Mouse (Mus musculus): ENCODE measurements around the gene Col1a1. TPM values are rescaled to one million over a fixed set of nuclear protein-coding genes. Genes with fewer than 3 reads are reported as not detected.

Col1a1 gene
- total and polyA plus RNA-seq, 3 experiments = 0.11 to 0.13 TPM; not detected in 1

- Histone ChIP-seq H3K36me3 (replicated peaks in 1 of 2; ENCODE audit: control insufficient read depth in 1 of 2, insufficient read depth in 1 of 2, low read length in 1 of 2) (no peaks in the 10 kb centered on the region), H3K4me2 (ENCODE audit: insufficient read depth, low read depth, poor library complexity, severe bottlenecking) (peak overlapping the region; percentile 95), H3K4me3 (replicated peaks in 1 of 3; ENCODE audit: low read depth in 2 of 3, low read length in 2 of 3, poor library complexity in 1 of 3) (peak overlapping the region; percentile 8 to 33 (median 18)), H3K79me2 (replicated peaks; ENCODE audit: control insufficient read depth, extremely low read depth, insufficient read depth, poor library complexity, severe bottlenecking) (no peaks in the 10 kb centered on the region), H3K9me3 (replicated peaks; ENCODE audit: low read length) (no peaks in the 10 kb centered on the region), H3K27ac (ENCODE audit: insufficient read depth, low read depth) (no peak overlapping the region), H3K9ac (ENCODE audit: insufficient read depth, low read depth) (peak overlapping the region; percentile 58), H3K27me3 (replicated peaks) (peaks cover 71% of the 10 kb centered on the region), H3K4me1 (ENCODE audit: control insufficient read depth in 1 of 2, insufficient read depth in 2 of 2) (peaks cover 0 to 13% of the 10 kb centered on the region in 2 experiments; a peak in 3 of 4 replicates)
- peak; percentile 97 for DNase-seq (ENCODE audit: extremely low read depth)
- no peak for TF ChIP-seq KAT2A (IDR thresholded peaks at IDR 0.05; ENCODE audit: insufficient replicate concordance, low read length)
- TF ChIP-seq RAD21 (IDR thresholded peaks at IDR 0.05; ENCODE audit: low read depth, low read length) = peak; percentile 71
- no peak for TF ChIP-seq CHD1 (IDR thresholded peaks at IDR 0.05; ENCODE audit: low read depth, low read length)
- TF ChIP-seq MXI1 (IDR thresholded peaks at IDR 0.05; ENCODE audit: low read depth, low read length) = no peak; the same call in none of the 2 replicates
- TF ChIP-seq SMC3 (IDR thresholded peaks at IDR 0.05; ENCODE audit: low read depth, low read length) = peak; percentile 99
- TF ChIP-seq HCFC1 (IDR thresholded peaks at IDR 0.05; ENCODE audit: low read depth, low read length) = peak; percentile 76
- peak; percentile 77 for TF ChIP-seq POLR2A (IDR thresholded peaks at IDR 0.05; ENCODE audit: low read depth, low read length)
- no peak for TF ChIP-seq USF2 (conservative IDR thresholded peaks at IDR 0.05; ENCODE audit: low read depth, low read length)
- TF ChIP-seq CHD2 (IDR thresholded peaks at IDR 0.05; ENCODE audit: low read length) = peak; percentile 90
- TF ChIP-seq IRF4 (IDR thresholded peaks at IDR 0.05; ENCODE audit: low read depth, low read length) = peak; percentile 84
- peak; percentile 80; the same call in 1 of the 2 replicates for TF ChIP-seq MYC (IDR thresholded peaks at IDR 0.05; ENCODE audit: low read depth, low read length)
- no peak for TF ChIP-seq PAX5 (IDR thresholded peaks at IDR 0.05; ENCODE audit: low read length)
- TF ChIP-seq E2F4 (IDR thresholded peaks at IDR 0.05; ENCODE audit: insufficient replicate concordance, low read depth, low read length) = no peak
- TF ChIP-seq UBTF (IDR thresholded peaks at IDR 0.05; ENCODE audit: low read depth, low read length) = no peak
- no peak for TF ChIP-seq EP300 (IDR thresholded peaks at IDR 0.05; ENCODE audit: low read length)
- no peak for TF ChIP-seq JUND (conservative IDR thresholded peaks at IDR 0.05; ENCODE audit: low read depth, low read length)
- peak; percentile 72; the same call in 1 of the 2 replicates for TF ChIP-seq RCOR1 (conservative IDR thresholded peaks at IDR 0.05; ENCODE audit: low read depth, low read length)
- peak; percentile 36 for TF ChIP-seq JUN (IDR thresholded peaks at IDR 0.05; ENCODE audit: insufficient read depth, low read depth, low read length)
- TF ChIP-seq USF1 (IDR thresholded peaks at IDR 0.05; ENCODE audit: low read depth, low read length) = no peak
- TF ChIP-seq GABPA (IDR thresholded peaks at IDR 0.05; ENCODE audit: insufficient replicate concordance, low read depth, low read length) = no peak
- peak; percentile 84 for TF ChIP-seq ELF1 (IDR thresholded peaks at IDR 0.05; ENCODE audit: low read depth, low read length)
- TF ChIP-seq ZNF384 (IDR thresholded peaks at IDR 0.05; ENCODE audit: low read depth, low read length) = peak; percentile 84
- TF ChIP-seq MEF2A (IDR thresholded peaks at IDR 0.05; ENCODE audit: borderline replicate concordance, low read depth, low read length) = peak; percentile 83
- no peak for TF ChIP-seq POLR2AphosphoS2 (IDR thresholded peaks at IDR 0.05; ENCODE audit: low read depth, low read length)
- TF ChIP-seq ZC3H11A (IDR thresholded peaks at IDR 0.05; ENCODE audit: low read depth, low read length) = peak; percentile 29; the same call in 1 of the 2 replicates
- peak; percentile 87 for TF ChIP-seq TCF12 (IDR thresholded peaks at IDR 0.05; ENCODE audit: low read depth, low read length)
- peak; percentile 81 to 99 for TF ChIP-seq CTCF (conservative IDR thresholded peaks at IDR 0.05 in 1 of 2, IDR thresholded peaks at IDR 0.05 in 1 of 2; ENCODE audit: low read depth in 2 of 2, low read length in 2 of 2)
- peak; percentile 93 for TF ChIP-seq NELFE (IDR thresholded peaks at IDR 0.05; ENCODE audit: low read depth, low read length)
- TF ChIP-seq BHLHE40 (IDR thresholded peaks at IDR 0.05; ENCODE audit: low read depth, low read length) = peak; percentile 46; the same call in 1 of the 2 replicates
- peak; percentile 64 for TF ChIP-seq ETS1 (conservative IDR thresholded peaks at IDR 0.05; ENCODE audit: low read depth, low read length)
- no peak for TF ChIP-seq MAFK (IDR thresholded peaks at IDR 0.05; ENCODE audit: insufficient replicate concordance, low read length)
- TF ChIP-seq MAX (IDR thresholded peaks at IDR 0.05; ENCODE audit: low read length) = peak; percentile 73; the same call in 1 of the 2 replicates
- TF ChIP-seq TBP (conservative IDR thresholded peaks at IDR 0.05; ENCODE audit: low read depth, low read length) = peak; percentile 65; the same call in 1 of the 2 replicates
- peak; percentile 63; the same call in 1 of the 2 replicates for TF ChIP-seq SIN3A (IDR thresholded peaks at IDR 0.05; ENCODE audit: low read length)
- TF ChIP-seq ZKSCAN1 (IDR thresholded peaks at IDR 0.05; ENCODE audit: borderline replicate concordance, low read depth, low read length) = no peak
- TF ChIP-seq ZMIZ1 (IDR thresholded peaks at IDR 0.05; ENCODE audit: low read depth, low read length) = no peak
- peak; percentile 98 for TF ChIP-seq MAZ (IDR thresholded peaks at IDR 0.05; ENCODE audit: low read depth, low read length)
- TF ChIP-seq NRF1 (IDR thresholded peaks at IDR 0.05; ENCODE audit: low read depth, low read length) = peak; percentile 98
- in situ Hi-C loops (cut with MboI; ENCODE audit: low pct_ligation_motif_present, low pct_unique_long_range_greater_than_20kb, low sequenced_read_pairs) (no loop called here), dilution Hi-C loops (cut with MboI; ENCODE audit: extremely low pct_ligation_motif_present, extremely low pct_unique_long_range_greater_than_20kb, low sequenced_read_pairs) (no loop called here)
Observed at GRCm38 (mm10) chr11:94978947-94979346, 42.9 kb downstream of the Col1a1 start.
